Mouse (Mus musculus): Measurements from ENCODE around the gene Saal1.
"Not testable (repeated sequence)": the region's sequence is repeated elsewhere in the genome, so short reads cannot be mapped to it uniquely, and the experiment has no call there.

Saal1 gene

DNA sequence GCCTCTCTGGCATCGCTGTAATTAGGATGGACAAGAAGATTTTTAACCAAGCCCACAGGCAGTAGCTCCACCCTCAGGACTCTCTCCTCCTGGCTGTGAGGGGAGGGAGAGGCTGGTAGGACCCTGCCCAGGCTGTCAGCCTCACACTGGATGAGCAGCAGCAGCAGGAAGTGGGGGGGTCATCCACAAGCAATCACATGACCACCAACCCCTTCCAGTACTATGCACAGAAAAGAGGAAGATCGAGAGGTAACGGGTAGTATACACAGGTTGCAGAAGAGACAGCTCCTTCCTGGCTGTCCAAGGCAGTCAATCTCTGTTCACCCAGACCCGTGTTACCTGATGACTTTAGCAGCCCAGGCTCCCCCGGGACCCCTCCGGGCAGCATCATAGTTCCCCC lies 1.8 kb upstream of the Saal1 start:
- in situ Hi-C loops (cut with MboI; ENCODE audit: unreplicated experiment in 2 of 2), result loop anchor here (5.0 to 25.0 kb wide), 6 partner anchors 47 to 425 kb away; no protein-coding TSS in a partner anchor

DNA sequence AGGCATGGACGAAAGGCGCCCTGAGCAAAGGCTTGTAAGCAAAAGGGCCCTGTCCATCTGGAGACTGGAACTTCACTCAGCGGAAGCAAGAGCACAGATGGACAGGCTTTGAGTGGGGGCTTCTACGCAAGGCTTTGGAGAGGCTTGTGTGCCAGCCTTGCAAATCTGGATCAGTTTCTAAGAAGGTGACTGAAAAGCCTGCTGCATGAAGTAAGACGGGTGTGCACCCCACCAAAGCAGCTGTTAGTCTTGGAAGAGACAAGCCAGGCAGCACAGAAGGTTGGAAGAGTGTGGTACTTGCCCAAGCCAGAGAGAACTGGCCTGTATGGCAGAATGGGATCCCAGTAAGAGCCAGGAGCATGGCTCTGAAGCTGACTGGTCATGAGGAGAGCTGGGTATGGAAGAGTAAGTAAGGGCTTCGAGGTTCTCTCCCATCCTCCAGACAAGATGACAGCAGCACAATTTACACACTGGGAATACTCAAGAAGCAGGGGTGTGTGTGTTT lies 9.9 kb downstream of the Saal1 start:
- in situ Hi-C loops (cut with MboI; ENCODE audit: unreplicated experiment in 2 of 2), result loop anchor here in 1 of 2 experiments (25.0 kb wide), 1 partner anchor 413 kb away; no protein-coding TSS in a partner anchor

DNA sequence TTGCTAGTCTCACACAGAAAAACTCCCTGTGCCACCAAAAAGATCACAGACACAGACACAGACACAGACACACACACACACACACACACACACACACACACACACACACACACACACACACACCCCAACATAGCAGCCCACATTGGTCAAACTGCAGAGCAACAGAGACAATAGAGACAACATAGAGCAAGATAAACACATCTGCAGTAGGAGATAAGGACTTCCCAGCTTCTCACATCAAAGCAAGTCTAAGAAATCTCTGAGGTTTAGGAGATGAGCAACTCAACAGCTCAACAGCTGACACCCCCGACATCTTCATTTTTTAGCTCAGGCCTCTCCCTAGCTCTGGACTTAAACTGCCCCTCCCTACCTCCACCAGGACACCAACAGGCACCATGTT lies 13.7 kb downstream of the Saal1 start:
- in situ Hi-C loops (cut with MboI; ENCODE audit: unreplicated experiment in 2 of 2), result no loop called here

DNA sequence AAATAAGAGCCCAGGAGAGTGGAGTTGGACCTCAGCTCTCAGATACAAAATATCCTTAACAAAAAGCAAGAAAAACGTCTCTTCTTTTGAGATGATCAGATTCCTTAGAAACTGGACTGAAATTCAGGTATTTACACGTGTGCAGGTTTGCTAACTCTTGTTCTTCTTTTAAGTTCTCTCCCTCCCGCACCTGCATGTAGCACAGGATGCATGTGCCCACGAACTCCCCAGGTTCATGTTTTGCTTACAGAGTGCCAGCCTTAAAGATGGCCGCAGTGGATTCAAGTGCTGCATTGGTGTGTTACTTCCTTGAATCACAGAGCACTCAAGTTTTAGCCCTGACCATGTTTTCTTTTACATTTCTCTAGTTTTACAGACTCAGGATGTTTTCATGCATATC lies 23.7 kb downstream of the Saal1 start:
- in situ Hi-C loops (cut with MboI; ENCODE audit: unreplicated experiment in 2 of 2), result no loop called here

DNA sequence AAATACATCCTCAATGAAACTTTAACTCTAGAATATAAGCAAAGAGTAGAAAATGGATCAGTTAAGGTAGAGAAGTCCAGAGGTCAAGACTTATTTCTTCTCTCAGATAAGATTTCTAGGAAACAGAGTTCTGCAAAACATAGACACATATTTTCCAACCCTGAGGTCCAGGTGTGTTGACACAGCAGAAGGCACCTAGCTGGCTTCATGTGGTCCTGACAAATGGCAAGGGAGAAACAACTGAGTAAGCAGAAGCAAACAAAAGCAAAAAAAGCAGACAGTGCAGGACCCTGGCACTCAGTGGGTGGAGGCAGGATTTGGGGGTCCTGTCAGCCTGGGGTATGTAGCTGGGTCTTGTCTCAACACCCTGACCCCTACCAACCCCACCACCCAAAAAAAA lies 29.7 kb downstream of the Saal1 start:
- in situ Hi-C loops (cut with MboI; ENCODE audit: unreplicated experiment in 2 of 2), result no loop called here

DNA sequence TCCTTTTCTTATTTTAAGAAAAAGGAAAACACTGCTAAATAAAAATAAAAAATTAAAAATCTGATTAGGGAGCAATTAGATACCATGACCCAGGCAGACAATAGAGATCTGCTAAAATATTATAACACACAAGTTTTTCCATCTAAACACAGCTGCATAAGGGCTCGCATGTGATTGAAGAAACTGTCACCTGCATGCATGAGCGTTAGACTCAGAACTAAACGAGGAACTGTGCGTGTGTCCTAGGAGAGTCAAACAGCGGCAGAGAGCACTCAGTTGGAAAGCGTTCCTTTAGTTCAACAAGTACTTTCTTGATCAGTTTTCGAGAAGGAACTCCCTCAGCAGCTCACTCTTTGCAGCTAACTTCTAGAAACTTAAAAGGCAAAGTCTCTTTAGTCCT lies 31.4 kb downstream of the Saal1 start:
- in situ Hi-C loops (cut with MboI; ENCODE audit: unreplicated experiment in 2 of 2), result not testable (repeated sequence)

DNA sequence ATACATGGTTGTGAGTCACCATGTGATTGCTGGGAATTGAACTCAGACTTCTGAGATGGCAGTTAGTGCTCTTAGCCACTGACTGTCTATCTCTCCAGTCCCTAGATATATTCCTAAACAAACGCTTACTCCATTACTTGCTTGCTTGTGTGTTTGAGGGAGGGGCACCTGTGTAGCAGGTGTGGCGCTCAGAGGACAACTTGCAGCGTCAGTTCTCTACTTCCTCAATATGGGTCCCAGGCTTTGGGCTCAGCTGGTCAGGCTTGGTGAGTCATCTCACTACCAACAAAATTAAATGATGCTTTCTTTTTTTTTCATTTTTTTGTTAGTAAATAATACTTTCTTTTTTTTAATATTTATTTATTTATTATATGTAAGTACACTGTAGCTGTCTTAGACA lies 32.1 kb downstream of the Saal1 start:
- in situ Hi-C loops (cut with MboI; ENCODE audit: unreplicated experiment in 2 of 2), result no loop called here

DNA sequence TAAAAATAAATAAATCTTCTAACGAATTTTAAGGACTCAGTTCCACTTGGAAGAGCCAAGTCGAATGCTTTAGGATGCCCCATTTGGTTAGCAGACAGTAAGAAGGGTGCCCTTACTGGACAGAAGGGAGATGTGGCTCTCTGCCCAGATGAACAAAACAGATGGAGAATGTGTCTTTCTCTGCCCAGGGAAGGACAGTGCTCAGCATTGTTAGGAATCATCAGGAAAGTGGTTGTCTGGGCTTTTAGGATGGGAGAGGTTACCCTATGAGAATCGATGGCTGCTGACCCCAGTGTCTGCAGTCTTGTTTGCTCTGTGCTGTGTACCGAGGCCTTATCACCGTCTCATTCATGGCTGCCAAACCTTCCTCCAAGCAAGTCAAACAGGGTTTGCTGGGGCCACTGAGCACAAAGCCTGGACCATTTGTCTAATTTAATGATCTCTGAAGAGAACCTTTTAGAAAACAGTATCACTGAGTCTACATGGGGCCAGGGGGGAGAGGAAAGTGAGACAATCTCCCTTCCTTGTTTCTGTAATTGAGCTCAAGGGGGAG lies 33.6 kb downstream of the Saal1 start:
- in situ Hi-C loops (cut with MboI; ENCODE audit: unreplicated experiment in 2 of 2), result no loop called here

DNA sequence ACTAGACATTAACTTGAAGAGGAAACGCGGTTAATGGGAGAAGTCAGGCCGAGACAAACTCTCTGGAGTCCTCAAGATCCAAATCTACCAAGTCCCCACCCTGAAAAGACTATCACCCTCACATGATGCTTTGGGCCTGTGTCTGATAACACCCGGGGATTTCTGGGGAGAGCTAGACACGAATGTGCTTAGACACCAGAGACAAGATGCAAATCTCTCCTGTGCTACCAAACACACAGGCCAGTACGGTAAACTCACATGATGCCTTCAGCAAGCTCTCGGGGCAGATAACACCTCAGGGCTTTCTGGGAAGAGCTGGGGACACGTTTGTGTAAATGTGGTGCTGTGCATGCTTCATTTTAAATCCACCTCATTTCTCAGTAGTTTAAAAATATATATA lies 34.6 kb downstream of the Saal1 start:
- in situ Hi-C loops (cut with MboI; ENCODE audit: unreplicated experiment in 2 of 2), result no loop called here

DNA sequence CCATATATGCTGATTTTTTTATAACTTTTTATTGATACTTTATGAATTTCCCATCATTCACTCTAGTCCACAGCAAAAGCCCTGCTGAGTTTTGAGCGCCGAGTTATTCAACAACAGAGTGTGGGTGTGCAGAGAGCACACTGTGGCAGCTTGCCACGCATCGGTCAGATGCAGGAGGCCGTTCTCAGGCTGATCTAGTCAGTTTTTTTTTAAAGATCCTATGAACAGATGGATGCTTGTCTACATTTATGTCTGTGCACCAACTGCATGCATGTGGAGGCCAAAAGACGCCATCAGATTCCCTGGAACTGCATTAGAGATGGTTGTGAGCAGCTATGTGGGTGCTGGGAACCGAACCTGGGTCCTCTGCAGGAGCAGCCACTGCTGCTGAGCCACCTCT lies 35.4 kb downstream of the Saal1 start:
- in situ Hi-C loops (cut with MboI; ENCODE audit: unreplicated experiment in 2 of 2), result no loop called here

DNA sequence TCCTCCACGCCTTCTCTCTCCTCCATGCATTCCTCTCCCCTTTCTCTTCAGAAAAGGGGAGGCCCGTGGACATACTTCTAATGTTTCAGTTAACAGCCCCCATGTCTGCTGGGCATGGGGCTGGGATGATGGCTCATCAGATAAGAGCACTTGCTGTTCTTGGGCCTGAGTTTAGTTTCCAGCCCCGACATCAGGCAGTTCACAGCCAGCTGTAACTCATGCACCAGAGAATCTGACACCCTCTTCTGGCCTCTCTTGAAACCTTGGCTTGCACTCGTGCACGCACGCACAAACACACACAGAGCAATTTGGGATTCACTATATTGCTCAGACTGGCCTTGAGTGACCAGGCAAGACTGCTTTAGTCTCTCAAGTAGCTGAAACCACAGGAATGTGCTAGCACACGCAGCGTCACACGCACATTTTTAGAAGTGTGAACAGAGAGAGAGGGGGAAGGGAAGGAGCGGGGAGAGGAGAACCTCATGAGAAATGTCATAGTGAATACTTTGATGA lies 38.3 kb downstream of the Saal1 start, which contains the start of gene Tph1:
Tph1 (minus strand) TSS at position 378 of the 513 bp plus-strand sequence.
- in situ Hi-C loops (cut with MboI; ENCODE audit: unreplicated experiment in 2 of 2), result no loop called here

DNA sequence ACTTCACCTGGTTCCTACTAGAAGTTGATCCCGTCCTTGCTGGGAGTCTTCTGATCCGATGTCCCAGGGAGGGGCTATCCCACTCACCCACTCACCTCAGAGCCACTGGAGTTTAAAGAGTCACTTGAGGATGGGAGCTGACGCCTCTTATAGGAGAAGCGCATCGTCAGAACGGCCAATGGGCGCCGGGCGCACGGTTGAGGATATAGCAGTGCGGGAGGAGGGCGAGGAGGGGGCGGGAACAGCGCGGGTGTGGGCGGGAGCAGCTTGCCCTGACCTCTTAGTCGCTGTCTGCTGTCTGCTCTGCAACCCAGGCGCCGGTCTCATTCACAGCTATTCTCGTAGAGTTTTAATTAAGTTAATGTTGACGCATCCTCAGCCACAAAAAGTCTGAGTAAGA lies 43.2 kb downstream of the Saal1 start:
- in situ Hi-C loops (cut with MboI; ENCODE audit: unreplicated experiment in 2 of 2), result loop anchor here in 1 of 2 experiments (10.0 kb wide), 1 partner anchor 48 kb away; the partner anchor contains the start of genes Saa3 and Saal1

DNA sequence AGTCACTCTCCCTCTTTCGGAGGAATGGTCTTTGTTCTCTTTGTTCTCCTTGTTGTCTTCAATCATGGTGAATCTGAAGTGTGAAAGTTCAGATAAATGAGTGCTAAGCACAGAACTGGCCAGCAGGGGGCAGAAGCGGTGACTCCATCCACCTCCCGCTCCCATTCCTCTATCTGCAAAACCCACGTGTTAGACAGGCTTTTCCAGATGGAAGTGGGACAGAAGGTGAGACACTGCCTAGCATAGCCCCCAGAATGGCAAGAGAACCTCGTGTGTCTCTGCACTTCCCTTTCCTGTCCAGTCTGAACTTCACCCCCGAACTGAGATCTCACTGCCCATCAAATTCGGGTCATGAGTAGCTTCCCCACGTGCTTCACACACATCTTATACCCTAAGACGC lies 45.2 kb downstream of the Saal1 start:
- in situ Hi-C loops (cut with MboI; ENCODE audit: unreplicated experiment in 2 of 2), result loop anchor here in 1 of 2 experiments (10.0 kb wide), 1 partner anchor 50 kb away; the partner anchor contains the start of genes Saa3 and Saal1

DNA sequence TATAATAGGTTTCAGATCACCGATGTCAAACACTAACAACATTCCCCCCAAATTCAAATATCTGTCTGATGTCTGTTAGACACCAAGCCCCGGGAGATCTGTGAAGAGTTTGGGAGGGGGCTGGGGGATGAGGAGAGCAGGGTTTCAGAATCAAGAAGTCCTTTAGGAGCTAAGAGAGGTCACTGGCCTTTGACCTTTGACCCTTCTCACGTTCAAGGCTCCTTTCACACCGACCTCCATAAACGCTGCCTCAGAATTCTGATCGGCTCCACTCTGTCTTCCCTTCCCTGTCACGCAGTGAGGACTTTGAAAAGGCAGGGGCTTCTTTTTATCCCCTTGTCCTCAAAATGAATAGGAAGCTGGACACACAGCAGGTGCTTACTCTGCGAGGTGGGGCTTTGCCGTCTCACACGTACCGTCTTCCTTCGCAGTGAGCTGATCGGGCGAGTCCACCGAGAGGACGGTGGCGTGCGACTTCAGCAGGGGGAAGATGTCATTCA lies 48.8 kb downstream of the Saal1 start:
- in situ Hi-C loops (cut with MboI; ENCODE audit: unreplicated experiment in 2 of 2), result loop anchor here in 1 of 2 experiments (10.0 kb wide), 1 partner anchor 53 kb away; the partner anchor contains the start of genes Saa3 and Saal1

DNA sequence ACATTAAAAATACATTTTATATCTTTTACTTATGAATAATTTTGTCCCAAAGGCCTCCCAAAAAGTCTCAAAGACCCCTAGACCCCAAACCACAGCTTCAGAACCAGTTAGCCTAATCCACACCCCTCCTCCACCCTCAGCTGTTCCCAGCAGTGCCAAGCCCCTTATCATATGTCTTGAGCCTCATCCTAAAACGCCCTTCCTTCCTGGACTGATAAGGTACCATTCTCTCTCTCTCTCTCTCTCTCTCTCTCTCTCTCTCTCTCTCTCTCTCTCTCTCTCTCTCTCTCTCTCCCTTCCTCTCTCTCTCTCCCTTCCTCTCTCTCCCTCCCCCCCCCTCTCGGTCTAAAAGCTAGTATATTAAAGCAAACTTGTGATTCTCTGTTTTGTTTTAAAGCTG lies 58.2 kb downstream of the Saal1 start:
- in situ Hi-C loops (cut with MboI; ENCODE audit: unreplicated experiment in 2 of 2), result no loop called here

DNA sequence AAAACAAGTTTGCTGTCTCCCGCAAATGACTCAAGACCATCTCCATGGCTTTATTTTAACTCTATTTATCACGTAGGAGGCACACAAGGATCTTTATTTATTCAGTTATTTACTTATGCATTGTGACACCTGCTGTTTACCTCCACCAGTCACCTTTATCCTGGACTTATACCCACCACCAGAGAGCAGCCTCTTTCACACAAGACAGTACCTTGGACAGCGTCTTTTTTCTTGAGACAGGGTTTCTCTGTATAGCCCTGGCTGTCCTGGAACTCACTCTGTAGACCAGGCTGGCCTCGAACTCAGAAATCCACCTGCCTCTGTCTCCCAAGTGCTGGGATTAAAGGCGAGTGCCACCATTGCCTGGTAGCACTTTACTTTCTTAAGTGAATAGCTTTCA lies 60.2 kb downstream of the Saal1 start:
- in situ Hi-C loops (cut with MboI; ENCODE audit: unreplicated experiment in 2 of 2), result not testable (repeated sequence)

DNA sequence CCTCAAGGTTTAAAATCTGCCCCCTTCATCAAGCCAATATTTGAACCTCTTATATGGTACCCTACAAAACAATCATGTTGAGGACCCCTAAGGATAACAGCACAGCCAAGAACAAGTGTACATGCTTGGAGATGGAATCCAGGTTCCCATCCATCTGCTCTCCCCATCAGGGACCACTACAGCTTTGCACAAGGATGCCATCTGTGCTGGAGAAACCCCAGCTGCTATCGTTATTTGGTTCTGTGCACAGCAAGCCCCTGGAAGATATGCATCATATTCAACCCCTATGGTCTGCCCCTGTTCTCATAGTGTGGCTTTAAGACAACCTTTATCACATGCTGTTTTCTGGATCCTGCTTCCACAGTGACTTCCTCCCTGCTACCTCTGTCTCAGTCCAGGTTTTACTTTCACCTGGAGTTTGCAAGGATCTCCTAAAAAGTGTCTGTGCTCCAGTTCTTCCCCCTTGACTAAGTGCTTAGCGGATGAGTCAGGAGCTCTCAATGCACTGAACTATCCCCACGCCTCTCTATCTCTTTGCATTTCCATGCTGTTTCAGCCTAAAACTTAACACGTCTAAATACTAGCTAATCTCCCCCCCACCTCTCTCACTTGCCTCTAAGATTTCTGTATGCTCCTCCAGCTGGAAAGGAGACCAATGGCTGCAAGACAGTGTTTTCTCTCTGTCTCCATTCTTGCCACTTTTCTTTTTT lies 61.9 kb downstream of the Saal1 start:
- in situ Hi-C loops (cut with MboI; ENCODE audit: unreplicated experiment in 2 of 2), result no loop called here

DNA sequence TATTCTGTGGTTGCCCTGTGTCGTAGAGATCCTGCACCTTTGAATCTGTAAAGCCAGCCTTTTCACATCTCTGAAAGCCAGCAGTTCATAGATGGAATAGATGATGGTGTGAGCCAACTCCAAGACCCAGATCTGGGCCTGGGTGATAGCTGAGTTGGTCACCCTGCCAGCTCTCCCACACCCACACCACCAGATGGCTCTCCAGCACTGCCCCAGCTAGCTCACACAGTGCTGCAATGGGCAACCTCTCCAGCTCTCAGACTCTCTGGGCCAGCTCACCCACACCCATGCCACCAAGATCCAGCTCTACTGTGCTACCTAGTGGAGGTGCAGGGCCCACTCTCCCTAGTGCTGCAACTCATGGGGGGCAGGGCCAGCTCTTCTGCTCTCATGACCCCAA lies 67.3 kb downstream of the Saal1 start:
- in situ Hi-C loops (cut with MboI; ENCODE audit: unreplicated experiment in 2 of 2), result loop anchor here in 1 of 2 experiments (5.0 kb wide), 1 partner anchor 69 kb away; the partner anchor contains the start of gene Saal1

DNA sequence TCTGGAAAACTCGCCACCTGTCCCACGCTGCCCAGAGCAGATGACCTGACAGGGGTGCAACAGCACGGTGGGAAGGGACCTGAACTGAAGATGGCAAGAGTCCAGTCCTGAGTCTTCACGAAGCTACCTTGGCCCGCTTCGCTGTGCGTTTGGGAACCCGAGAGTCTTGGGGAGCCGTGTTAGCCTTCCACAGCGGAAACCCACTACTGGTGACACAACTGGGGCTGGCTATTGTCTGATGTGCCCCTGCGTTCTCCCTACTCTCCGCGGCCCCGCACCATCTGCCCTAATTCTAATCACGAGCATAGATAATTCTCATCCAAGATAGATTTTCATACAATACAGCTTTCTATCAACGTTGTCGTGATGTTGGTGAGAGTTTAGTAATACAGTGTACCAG lies 70.4 kb downstream of the Saal1 start:
- in situ Hi-C loops (cut with MboI; ENCODE audit: unreplicated experiment in 2 of 2), result loop anchor here in 1 of 2 experiments (5.0 kb wide), 1 partner anchor 72 kb away; the partner anchor contains the start of gene Saal1

DNA sequence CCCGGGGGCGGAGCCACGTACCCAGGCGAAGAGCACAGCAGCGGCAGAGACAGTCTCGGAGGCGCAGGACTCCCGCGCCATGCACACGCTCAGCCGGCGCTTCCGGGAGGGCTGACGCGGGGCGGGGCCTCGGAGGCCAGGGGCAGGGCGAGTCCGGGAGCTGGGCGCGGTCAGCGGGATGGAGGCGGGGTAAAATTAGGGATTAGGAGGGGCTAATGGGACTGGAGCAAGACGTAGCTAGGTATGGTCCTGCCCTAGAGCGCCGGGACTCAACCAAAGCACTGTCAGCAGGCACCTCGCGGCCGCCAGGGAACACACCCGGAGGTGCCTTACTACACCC lies 70.8 kb downstream of the Saal1 start, which contains the start of gene Sergef:
Sergef (minus strand) TSS at position 116 of the 340 bp plus-strand sequence.
- in situ Hi-C loops (cut with MboI; ENCODE audit: unreplicated experiment in 2 of 2), result loop anchor here in 1 of 2 experiments (5.0 kb wide), 1 partner anchor 73 kb away; the partner anchor contains the start of gene Saal1
